Mouse (Mus musculus): ENCODE measurements around the gene Cep135.

The Cep135 gene

GRCm38 (mm10) chr5:76684658-76685605 is 96.4 kb downstream of the Cep135 start:
- DNase-seq, result no peak

GRCm38 (mm10) chr5:76687961-76688600 is 99.6 kb downstream of the Cep135 start:
- DNase-seq, result no peak

DNA sequence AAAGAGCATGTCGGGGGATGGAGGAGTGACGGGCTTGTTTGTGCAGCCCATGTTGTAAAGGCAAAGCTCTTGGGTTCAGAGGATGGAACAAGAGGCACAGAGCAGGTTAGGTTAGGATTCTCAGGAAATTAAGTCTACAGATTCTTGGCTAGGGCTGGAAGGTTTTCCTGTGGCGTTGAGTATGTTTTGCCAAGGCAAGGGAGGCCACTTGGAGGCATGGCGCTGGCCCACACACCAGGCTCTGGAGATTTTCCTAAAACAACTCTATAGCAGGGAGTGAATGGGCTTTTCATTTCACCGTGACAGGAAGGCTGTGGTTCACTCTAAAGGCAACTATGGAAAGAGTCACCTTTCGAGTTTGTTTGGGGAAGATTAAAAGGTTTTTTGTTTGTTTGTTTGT is 100.1 kb downstream of the Cep135 start:
- DNase-seq, result no peak

- no peak for DNase-seq
Observed at GRCm38 (mm10) chr5:76690177-76690593, 101.7 kb downstream of the Cep135 start.

GRCm38 (mm10) chr5:76691251-76691650 is 102.8 kb downstream of the Cep135 start:
- DNase-seq, result no peak

DNA sequence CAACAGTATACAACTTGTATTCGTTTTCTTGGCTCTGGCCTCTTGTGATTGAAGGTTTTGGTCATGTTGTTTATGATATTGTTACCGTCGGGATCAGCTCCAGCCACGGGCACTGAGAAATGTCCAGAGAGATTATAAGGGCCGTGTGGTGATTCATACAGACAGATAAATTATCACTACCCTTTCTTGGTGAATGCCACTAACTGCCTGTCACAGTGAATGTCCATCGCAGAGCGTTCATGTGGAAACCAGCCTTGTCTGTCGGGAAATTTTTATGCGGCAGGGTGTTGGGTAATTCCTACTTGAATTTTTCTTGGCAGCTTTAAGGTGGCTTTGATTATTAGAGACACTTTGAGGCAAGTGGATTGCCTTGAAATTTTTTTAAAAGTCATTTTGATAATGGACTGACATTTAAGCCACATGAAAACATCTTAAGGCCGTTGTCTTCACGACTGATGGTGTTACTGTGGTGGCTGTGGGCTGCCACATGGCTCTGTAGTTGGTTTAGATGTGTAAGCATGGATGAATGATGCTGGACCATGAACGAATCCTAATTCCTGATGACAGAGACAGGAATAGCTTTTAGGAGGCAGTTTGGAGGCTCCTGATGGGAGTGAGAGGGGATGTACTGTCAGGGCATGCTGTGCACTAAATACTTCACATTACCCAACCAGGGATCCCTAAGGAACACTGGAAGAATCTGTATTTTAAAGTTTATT is 103.4 kb downstream of the Cep135 start:
- DNase-seq, result no peak

All from lung, postnatal 4 days (tissue).